Mouse (Mus musculus) small intestine, adult 2 months (tissue): ENCODE data around the gene Kcnab2.

Experiments
- CTCF ChIP-seq: fragments of 200-500 bp; IDR thresholded peaks from 2 replicates; pipeline ENCODE4 v1.5.1; 2012; ENCODE audit warnings: low read depth, mild to moderate bottlenecking, control low read depth, inconsistent platforms, low read length, moderate library complexity, mixed read lengths; ENCODE audit not compliant: insufficient replicate concordance, insufficient read length; ENCODE audit errors: extremely low read depth
- POLR2A ChIP-seq: fragments of 200-500 bp; IDR thresholded peaks from 2 replicates; pipeline ENCODE4 v1.6.1; 2012; ENCODE audit warnings: low read depth, mild to moderate bottlenecking, control low read depth, inconsistent platforms, low read length, moderate library complexity

GRCm38 (mm10) chr4:152454153-152454552, 23.5 kb downstream of the Kcnab2 start:
- TF ChIP-seq POLR2A (no peak), CTCF (no peak)
